9 mouse cellular contexts compared by ENCODE assay signal in the genomic region with DNA sequence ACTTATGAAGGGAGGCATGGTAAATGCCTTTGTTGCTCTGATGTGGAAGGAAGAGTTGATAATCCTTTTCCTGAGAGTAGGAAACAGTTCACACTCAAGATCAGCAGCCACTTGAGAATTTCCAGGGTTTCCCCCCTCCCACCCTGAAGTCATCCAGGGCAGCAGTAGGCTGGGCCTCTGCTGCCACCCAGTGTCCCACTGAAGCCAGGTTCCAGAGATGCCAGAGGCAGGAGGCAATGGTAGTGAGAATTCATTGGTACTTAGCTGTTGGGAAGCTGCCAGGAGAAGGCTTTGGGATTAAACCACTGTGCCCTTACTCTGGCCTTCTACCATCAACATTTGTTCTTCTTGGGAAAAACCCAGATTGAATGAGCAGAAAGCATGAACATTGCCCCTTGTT. TPM values are rescaled to one million over a fixed set of nuclear protein-coding genes. Genes with fewer than 3 reads are reported as not detected.
DNase-seq lines count a peak whose midpoint lies in the region; ATAC-seq and TF ChIP-seq lines count a peak whose summit lies in the region.
"Had no signal": no experiment of that assay in that cellular context is flagged by ENCODE, and none has a peak within 500 bp of the region (broad histone marks: within the 10 kb centered on the region; RNA-seq: fewer than 3 reads in every experiment).

No protein-coding gene starts in this region.

- H3K9ac ChIP-seq in forebrain, postnatal 0 days: no peak overlapping the region
- no peak overlapping the region for H3K9ac ChIP-seq in kidney, embryonic 16.5 days (replicated peaks; ENCODE audit: low read length)
- H3K9ac ChIP-seq: midbrain, embryonic 12.5 days had no signal

- H3K4me1 ChIP-seq in forebrain, postnatal 0 days (ENCODE audit: insufficient read depth): no peaks in the 10 kb centered on the region
- no peaks in the 10 kb centered on the region for H3K4me1 ChIP-seq in forebrain, embryonic 10.5 days
- no peaks in the 10 kb centered on the region for H3K4me1 ChIP-seq in kidney, embryonic 16.5 days (ENCODE audit: insufficient read depth, low read length)
- H3K4me1 ChIP-seq: midbrain, embryonic 12.5 days had no signal

- peak; percentile 69; the same call in 1 of the 2 replicates for ATAC-seq in forebrain, postnatal 0 days
- ATAC-seq in kidney, embryonic 16.5 days (ENCODE audit: low FRiP score, low TSS enrichment): no peak; the same call in 1 of the 2 replicates

- no peak overlapping the region for H3K27ac ChIP-seq in forebrain, postnatal 0 days (ENCODE audit: low read depth, low read length)
- H3K27ac ChIP-seq in forebrain, embryonic 10.5 days: no peak overlapping the region
- no peak overlapping the region for H3K27ac ChIP-seq in kidney, embryonic 16.5 days (ENCODE audit: low read length)
- H3K27ac ChIP-seq: midbrain, embryonic 12.5 days had no signal

- H3K4me3 ChIP-seq in forebrain, postnatal 0 days (ENCODE audit: low read depth, low read length): no peak overlapping the region
- H3K4me3 ChIP-seq in forebrain, embryonic 10.5 days: no peak overlapping the region
- H3K4me3 ChIP-seq in kidney, embryonic 16.5 days (ENCODE audit: low read length): no peak overlapping the region
- H3K4me3 ChIP-seq: midbrain, embryonic 12.5 days had no signal

- peak; percentile 67 for TF ChIP-seq CTCF in forebrain, postnatal 0 days (IDR thresholded peaks at IDR 0.05; ENCODE audit: low read depth)

- no peaks in the 10 kb centered on the region for H3K27me3 ChIP-seq in forebrain, postnatal 0 days (ENCODE audit: insufficient read depth, low read length)
- H3K27me3 ChIP-seq in forebrain, embryonic 10.5 days (ENCODE audit: poor library complexity, severe bottlenecking): no peaks in the 10 kb centered on the region
- no peaks in the 10 kb centered on the region for H3K27me3 ChIP-seq in kidney, embryonic 16.5 days (ENCODE audit: insufficient read depth, low read length)
- H3K27me3 ChIP-seq: midbrain, embryonic 12.5 days had no signal

- H3K36me3 ChIP-seq in forebrain, postnatal 0 days (ENCODE audit: insufficient read depth): no peaks in the 10 kb centered on the region
- H3K36me3 ChIP-seq in forebrain, embryonic 10.5 days (replicated peaks): no peaks in the 10 kb centered on the region
- H3K36me3 ChIP-seq in kidney, embryonic 16.5 days (ENCODE audit: insufficient read depth, low read length): no peaks in the 10 kb centered on the region
- H3K36me3 ChIP-seq: midbrain, embryonic 12.5 days had no signal

- no peak overlapping the region for H3K4me2 ChIP-seq in forebrain, postnatal 0 days (ENCODE audit: low read depth)
- no peak overlapping the region for H3K4me2 ChIP-seq in kidney, embryonic 16.5 days (replicated peaks; ENCODE audit: low read depth, low read length)
- H3K4me2 ChIP-seq: midbrain, embryonic 12.5 days had no signal

- no peaks in the 10 kb centered on the region for H3K9me3 ChIP-seq in forebrain, postnatal 0 days (ENCODE audit: low read length)
- no peaks in the 10 kb centered on the region for H3K9me3 ChIP-seq in forebrain, embryonic 10.5 days
- no peaks in the 10 kb centered on the region for H3K9me3 ChIP-seq in kidney, embryonic 16.5 days (ENCODE audit: low read length)
- H3K9me3 ChIP-seq: midbrain, embryonic 12.5 days had no signal

- DNase-seq in forebrain, postnatal 0 days: peak; percentile 42
- DNase-seq in forebrain, embryonic 10.5 days (ENCODE audit: extremely low spot score, low spot score): no peak
- DNase-seq in kidney, postnatal 4 days: peak; percentile 26 to 35
- DNase-seq in NIH3T3 (ENCODE audit: low read depth): peak; percentile 63
- DNase-seq in lung, postnatal 36 days: peak; percentile 24
- DNase-seq in T-cell, adult 2 months (ENCODE audit: low spot score): no peak
- no peak for DNase-seq in spleen, postnatal 10 days (ENCODE audit: low spot score in 2 of 2)

RNA-seq across cellular contexts. Expression of a gene that starts 18.9 kb away (rescaled TPM):
- 38.7 and 60.9 TPM in 2 replicates for total RNA-seq in forebrain, postnatal 0 days (2014; rRNA removed)
- 24.7 and 30.0 TPM in 2 replicates for polyA plus RNA-seq in forebrain, postnatal 0 days (2015; fragmentation: Nextera tagmentation; extraction: Ambion mirVana)
- 120 and 121 TPM in 2 replicates for polyA plus RNA-seq in forebrain, embryonic 10.5 days (2016; fragmentation: Nextera tagmentation; extraction: Ambion mirVana)
- 105 and 112 TPM in 2 replicates for polyA plus RNA-seq in kidney, embryonic 16.5 days (2015; fragmentation: Nextera tagmentation; extraction: Ambion mirVana)

Comparison
In these comparisons a context has a peak if more than half of its experiments do, and no peak if none do; other contexts are left out.
1. DNase-seq: peak in forebrain, postnatal 0 days (single experiment), kidney, postnatal 4 days (2 of 2), NIH3T3 (single experiment) and lung, postnatal 36 days (single experiment); none in forebrain, embryonic 10.5 days (single experiment), T-cell, adult 2 months (single experiment) and spleen, postnatal 10 days (0 of 2).